Mouse (Mus musculus) frontal cortex, adult 2 months (tissue): Measurements from ENCODE around the gene Mipol1. TPM values are rescaled to one million over a fixed set of nuclear protein-coding genes. Genes with fewer than 3 reads are reported as not detected.
"Not testable (repeated sequence)": the region's sequence is repeated elsewhere in the genome, so short reads cannot be mapped to it uniquely, and the experiment has no call there.

Experiments
- DNase-seq, 2 experiments: peaks; one replicate each; pipeline ENCODE4 v3.0.0; 2022; ENCODE audit warnings: low spot score in 1 of 2; ENCODE audit errors: extremely low spot score in 1 of 2
- polyA plus RNA-seq: library from polyadenylated mRNA; depleted of rRNA; stranded (reverse); fragments of >200 nt; gene quantifications from 2 replicates; pipeline ENCODE4 v1.2.3, GENCODE M21; 2012

Gene Mipol1
- polyA plus RNA-seq, 1 experiment, result 4.3 TPM

DNA sequence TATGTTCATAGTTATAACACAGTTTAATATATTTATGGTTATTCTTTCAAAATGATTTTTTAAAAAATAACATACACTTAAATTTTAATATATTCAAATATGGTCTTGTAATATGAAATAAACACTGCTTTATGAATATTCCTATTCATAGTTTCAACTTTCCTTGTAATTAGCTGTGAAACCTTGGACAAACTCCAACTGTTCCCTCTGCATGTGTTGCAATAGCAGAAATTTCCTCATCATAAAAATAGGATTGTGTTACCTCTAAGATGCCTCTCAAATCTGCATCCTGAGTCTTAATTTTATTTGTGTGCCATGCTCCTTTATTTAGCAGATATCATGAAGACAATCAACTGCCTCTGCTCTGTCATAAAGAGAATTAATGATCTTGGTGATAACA is 179.7 kb downstream of the Mipol1 start:
- no peak for DNase-seq

DNA sequence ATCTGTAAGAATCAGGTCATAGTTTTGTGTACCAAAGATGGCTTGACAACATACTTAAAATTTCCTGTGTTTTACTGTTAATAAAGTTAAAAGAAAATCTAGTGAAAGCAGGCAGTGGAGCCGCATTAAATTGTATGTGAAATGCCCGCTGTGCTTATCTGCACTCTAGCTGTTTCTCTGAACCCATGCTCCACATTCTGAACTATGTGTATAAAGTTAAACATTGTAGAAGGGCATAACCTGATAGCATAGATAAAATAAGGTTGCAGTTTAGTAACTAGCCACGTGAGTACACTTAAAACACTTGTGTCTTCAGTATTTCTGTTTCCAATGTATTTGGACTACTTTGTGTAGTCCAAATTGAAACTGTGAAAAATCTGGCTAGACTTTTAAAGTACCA is 183.6 kb downstream of the Mipol1 start:
- no peak for DNase-seq

DNA sequence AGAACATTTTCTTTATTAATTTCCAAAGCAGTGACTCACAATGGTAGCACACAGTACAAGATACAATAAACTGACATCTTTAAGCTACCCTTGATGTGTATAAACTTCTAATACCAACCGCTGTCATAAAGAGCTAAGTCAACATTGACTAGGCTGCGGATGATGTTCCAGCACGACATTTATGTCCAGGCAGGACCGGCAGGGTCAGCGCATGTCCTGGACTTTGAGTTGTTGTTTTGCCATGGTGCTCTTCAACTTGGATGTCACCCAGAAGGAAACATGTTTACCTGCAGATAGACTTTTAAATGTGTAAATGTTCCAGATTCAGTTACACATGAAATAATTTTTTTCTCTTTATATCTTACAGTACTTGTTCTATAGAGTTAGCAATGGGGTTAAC is 194.7 kb downstream of the Mipol1 start:
- no peak for DNase-seq

DNA sequence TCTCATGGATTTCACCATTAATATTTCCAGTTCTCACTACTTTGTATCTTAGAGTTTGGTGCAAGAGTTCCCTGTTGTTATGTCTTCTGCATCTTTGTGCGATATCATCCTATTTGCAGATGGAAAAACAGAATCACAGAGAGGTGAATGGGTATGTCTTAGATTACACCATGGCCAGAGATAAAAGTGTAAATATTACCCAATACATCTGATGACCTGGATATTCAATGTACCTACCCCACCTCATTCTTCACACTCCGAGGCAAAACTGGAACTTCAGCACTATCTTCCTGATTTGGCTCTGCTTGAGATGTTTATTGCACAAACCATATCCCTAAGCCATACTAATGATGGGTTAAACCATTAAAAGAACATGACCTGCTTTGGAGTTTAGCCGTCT is 198.0 kb downstream of the Mipol1 start:
- DNase-seq, result no peak

DNA sequence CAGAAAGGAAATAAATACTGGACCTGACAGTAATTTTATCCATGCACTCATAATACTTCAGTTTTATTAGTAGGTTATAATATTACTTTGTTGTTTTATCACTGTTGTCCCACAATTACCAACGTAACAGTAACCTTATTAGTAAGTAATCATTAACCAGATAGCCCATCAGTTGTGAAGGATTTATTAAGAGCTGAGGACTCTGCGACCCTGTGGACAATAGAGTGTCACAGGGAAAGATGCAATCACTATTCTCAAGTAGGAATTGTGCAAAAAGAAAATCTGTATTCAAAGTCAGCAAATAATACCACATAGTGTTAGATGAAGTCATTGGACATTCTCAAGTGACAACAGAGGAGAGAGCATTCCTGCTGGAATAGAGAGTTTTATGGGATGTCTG is 198.5 kb downstream of the Mipol1 start:
- DNase-seq, result no peak

DNA sequence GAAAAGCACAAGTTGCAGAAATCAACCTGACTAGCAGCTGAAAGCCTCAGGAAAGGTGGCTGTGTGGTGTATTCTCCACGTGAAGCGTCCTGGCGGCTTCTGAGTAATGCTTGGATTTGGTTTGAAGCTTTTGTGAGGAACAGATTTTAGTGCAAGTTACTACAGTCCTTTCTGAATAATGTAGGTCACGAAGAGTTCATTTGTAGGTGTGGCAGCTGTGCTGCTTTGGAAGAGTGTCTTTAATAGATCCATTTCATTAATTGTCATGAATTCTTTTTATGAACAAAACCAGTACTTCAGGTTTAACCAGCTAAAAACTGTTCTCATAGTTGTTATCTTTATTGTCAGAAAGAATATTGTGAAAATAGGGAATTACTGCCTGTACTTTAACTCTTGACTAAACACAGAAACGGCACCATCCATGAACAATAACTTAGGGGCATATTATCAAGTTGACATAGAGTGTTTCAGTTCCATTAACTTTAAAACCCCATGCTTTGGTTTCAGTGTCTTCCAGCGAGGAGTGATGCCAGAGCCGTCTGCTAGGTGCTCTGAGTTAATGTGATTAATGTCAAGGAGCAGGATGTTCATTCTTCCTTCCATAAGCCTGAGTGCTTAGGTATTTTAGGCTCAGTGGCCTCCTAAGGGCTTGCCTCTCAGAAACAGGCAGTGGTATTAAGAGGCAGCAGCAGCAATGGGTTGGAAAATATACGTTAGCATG is 206.9 kb downstream of the Mipol1 start:
- not testable (repeated sequence) for DNase-seq

DNA sequence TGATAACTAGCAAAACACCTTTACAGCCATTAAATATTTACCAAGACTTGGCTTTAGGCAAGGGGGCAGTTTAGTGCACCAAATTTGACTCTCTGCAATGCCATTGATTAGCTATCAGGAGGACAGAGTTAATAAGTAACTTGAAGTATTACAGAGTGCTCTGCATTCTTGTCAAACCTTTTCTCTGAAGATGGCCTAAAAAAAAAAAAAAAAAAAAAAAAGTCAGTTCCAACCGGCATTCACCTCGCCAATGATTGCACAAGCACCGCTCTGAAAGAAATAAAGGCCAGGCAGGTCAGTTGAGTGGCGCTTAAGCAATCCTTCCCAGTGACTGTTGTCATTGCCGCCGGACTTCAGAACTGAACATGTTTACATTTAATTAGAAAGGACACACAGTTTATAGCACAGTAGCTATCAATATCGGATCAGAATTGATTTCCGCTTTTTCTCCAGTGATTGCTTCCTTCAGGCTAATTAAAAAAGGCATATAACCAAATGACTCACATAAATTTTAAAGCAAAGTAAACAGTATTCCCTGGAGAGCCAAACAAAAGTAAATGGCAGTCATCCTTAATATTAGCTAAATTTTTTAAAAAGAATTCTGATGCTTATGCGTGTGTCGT is 214.2 kb downstream of the Mipol1 start:
- DNase-seq, result no peak

DNA sequence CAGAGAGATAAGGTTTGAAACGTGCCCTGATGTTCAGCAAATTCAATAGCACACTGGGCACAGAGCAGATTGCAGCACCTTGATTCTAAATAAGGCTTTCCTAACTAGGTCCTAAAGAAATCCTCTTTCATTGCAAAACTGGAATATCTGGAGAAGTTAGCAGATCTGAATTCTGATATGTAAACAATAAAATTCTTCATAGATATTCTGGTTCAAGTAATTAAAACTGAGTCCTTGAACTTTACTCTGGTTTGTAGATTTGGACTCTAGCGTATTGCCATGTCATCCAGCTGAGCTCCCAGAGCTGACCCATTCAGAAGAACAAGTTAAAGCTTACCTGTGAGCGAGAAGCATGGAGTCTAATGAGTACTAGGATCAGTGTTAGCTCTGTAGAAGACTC is 217.1 kb downstream of the Mipol1 start:
- no peak for DNase-seq

DNA sequence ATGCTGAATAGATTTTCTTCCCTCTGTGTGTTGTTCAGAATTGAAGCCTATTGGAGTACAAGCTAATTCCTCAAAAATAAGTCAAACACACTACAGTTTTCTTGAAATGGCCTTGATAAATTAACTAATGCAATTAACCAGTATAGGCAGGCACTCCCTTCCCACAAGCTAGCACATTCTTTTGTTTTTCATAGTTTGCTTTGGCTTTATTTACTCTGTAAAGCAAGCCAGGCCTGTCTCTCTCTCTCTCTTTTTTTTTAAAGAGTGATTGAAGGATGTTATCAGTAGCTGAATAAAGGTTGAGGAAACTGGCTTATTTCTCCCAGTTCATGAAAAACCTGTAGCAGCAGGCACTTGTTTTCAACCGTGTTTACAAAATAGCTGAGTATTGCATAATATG is 219.1 kb downstream of the Mipol1 start:
- no peak for DNase-seq

DNA sequence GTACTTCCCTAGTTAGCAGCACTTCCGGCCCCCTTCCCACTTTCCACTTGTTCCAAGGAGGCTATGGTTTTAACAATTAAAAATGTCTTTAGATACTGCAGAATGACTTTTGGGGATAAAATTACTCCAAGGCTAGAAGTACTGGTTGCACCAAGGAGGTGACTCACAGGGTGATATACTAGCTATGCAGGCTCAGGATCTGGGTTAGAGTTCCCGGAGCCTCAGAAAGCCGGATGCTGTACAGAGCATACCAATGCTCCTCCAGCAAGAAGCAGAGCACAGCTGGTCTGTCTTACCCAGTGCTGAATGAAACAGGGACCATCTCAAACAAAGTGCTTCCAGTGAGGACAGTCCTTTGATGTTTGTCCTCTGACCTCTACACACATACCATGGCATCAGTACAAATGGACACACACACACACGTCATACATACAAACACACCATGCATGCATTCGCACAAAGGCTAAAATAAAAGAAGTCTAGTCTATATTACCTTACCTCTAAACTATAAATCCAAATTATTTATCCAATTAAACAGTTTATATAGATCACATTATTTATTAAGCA is 219.9 kb downstream of the Mipol1 start:
- DNase-seq, result no peak

DNA sequence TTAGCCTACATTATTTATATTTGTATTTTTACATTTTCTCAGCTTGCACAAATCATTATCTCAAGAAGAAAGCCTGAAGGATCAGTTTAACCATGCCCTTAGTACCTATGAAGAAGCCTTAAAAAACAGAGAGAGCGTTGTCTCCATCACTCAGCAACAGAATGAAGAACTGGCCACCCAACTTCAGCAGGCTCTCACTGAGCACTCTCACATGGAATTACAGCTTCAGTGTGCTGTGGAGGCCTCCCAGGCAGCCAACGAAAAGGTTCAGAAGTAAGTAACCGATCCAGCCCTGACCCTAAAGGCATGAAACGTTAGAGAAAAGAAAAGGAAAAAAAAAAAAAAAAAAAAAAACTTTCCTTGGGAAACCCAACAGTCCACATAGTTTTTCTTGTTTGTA is 226.7 kb downstream of the Mipol1 start:
- DNase-seq, result no peak

DNA sequence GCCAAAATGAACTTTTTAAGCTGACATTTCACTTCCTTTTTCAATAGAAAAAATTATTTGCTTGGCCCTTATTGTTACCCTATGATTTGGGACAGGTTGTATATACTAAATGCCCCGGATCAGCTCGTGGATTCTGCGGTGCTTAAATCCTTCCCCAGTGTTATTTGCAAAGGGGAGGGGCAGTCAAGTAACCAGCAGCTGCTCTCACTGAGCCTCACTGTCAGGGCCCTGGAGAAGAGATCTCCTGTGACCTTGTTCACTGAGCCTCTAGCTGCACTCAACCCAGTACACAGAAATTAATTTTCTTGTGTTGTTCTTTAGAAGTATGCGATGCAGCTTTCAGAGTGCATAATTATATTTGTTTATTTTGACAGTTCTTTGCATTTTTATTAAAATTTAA is 227.1 kb downstream of the Mipol1 start:
- DNase-seq, result no peak

DNA sequence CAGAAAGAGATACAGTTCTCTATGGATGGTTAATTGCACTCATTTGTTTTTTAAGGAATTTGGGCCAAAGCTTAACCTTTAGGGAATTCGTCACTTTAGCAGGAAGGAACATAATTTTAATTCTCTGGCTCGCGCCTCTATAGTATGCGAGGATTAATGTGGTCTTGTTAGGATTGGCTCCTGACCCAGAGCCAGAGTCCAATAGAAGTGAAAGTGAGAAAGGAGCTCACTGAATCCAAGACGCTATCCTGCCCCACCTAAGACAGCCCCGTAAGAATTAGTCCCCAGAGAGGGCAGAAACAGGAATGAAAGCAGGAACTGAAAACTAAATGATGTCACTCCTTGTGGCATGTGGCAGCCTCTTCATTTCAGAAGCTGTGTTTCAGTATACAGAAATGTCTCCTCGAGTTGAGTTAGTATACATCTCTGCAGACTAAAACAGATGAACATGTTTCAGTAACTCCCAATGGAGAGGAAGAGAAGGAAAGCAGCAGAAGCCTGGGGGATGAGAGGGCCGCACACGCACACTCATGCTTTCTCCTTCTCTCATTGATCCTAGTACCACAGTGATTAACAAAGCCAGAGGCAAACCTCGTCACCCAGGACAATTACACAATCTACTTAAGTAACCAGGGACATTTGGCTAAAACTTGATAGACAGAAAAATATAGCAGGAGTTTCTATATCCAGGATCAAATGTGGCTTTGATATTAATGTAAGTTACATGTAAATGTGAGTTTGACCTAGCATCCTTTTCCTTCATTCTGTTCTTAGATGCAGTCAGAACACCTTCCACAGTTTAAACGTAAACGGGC is 234.5 kb downstream of the Mipol1 start:
- DNase-seq, result no peak

DNA sequence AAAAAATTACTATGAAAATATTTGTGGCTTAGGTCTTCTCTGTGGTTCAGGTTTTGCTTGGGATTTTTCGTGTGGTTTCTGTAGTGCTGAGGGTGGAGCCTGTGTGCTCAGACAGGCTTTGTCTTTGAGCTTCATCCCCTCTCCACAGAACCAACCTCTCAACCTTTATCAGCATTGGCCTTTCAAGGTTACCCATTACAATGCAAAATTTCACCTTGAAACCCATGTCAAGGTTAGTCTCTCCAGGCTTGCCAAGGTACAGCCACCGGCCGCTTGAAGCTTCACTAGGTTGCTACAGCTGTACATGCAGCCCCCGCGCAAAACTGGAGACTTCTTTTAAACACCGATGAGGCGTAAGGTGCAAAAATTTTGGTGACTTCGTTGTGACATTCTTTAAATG is 241.6 kb downstream of the Mipol1 start:
- DNase-seq, result no peak

DNA sequence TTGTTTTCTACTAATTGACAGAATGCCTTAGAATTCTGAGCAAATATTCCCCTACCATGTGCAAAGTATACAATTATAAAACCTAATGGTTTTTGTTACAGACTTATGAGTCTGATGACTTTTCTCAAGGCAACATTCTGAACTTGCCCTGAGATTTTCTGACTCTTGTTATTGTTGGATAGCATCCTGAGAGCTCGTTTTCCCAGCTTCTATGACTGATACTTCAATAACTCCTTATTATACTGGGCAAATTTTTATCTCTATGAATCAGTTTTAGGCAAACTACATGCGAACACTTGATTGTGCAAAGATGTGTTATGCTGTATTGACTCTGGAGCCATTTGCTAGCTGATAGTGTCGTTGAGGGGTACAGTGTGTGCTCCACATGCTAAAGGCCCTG is 246.6 kb downstream of the Mipol1 start:
- DNase-seq, result no peak

DNA sequence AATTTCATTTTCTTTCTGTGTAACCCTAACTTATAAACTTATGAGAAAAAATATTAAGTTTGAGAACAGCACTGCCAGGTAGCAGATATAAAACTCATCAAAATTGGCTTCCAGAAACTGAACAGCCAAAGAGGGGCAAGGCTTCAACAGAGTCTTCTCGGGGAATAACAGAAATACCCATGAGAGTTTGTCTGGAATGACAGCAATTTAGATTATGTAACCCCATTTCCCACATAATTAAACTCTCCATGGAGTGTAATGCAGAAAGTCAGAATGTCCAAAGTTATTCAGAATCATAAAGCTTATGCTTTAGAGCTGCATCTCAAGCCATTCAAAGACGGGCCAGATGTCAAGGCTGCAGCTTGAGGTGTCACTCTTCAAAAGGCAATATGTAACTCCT is 251.6 kb downstream of the Mipol1 start:
- no peak for DNase-seq

DNA sequence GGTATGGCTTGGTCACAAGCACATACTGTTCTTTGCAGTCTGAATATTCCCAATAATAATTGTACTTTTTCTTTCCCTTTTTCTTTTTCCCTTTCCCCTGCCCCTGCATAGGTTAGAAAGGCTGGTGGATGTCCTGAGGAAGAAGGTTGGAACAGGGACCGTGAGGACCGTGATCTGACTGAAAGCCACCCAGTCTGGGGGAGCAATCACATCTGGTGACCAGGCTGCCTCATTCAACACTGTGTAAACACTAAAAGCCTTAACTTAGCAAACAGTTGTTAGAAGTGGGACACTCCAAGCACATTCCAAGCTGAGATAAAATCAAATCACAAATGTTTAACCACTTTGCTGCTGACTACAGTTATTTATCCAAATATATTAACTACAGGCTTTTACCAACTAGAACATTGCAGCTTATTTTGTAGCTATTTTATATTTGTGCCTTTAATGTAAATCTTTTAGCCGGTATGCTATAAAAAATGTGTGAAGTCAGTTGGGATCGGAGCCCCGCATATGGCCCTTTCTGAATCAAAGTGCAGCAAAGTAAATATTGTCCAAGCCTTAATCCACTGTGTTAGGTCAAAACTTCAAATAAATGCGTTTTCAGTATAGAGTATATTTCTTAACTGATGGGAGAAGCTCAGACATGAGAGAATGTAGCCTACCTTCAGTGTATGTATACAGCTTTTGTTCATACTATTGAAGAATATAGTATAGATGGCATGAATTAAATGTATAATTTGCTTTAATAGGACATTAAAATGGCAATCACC is 266.3 kb downstream of the Mipol1 start:
- DNase-seq, result no peak

DNA sequence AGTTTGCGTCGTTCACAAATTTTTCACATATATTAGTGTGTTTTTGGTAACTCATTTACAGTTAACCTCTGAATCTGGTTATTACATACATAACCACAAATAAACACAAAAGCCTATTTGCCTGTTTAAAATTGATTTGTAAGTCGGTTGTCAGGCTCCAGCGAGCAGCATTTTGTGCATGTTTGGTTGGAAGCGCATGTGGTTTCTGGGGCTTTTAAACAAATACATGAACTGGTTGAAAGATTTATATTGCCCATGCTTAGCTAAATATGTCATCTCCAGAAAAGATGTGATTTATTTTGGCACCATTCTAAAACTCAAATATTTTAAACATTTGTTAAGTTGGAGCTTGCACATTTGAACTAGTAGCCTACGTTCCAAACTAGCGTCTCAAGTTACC is 270.0 kb downstream of the Mipol1 start:
- DNase-seq, result no peak

DNA sequence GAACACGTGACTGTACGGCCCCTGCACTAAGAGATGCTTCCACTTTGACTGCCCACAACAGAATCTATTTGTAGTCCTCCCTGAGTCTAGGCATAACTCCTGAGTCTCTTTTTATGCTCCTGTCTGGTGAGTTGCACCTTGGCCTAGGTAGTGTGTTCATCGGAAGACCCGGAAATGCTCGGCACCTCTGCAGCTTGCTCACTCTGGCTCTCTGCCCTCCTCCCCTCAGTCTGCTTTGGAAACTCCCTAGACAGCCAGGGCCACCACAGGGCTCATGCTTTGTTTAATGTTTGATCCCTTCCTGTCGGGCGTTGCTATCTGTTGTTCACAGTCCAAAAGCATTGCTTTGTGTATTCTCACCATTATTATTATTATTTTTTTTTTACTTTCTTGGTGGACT is 275.1 kb downstream of the Mipol1 start:
- no peak for DNase-seq

DNA sequence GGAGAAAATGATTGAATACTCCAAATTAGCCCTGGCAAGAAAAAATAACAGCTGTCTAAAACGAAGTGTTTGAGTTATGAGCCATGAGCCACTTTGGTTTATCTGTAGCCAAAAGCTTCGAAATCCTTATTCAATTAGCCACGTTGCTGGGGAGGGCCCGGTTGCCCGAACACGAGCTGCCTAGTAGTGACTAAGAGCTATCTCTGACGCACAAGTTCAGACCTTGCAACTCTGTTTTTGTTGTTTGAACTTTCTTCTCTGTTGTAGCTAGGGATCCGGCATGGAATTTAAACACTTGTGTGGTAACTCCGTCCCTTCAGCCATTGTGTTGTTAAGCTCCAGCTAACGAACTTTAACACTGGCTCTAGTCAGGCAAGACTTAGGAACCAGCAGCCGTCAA is 278.7 kb downstream of the Mipol1 start:
- no peak for DNase-seq

DNA sequence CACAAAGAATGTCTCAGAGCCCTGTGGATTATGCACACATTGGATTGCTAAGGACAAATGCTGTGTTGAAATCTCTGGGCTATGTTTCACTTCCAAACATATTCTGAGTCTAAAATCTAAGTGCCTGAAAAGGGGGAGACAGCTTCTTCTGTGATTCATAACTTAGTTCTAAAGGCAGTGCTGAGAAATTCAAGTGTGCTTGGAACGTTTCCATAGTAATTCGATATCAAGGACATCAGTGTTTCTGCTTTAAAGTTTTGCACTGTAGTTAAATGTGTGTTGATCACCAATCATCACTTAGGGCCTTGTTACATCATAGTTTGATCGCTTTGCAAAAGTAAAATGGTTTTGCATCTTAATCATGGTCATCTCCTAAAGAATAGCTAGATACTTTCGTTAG is 279.5 kb downstream of the Mipol1 start:
- no peak for DNase-seq
